Mouse (Mus musculus): ENCODE measurements at regions not wholly inside any gene's neighbourhood (a gene's known extent, or its start where the extent isn't known, plus 50 kb on each side); places are given as distances from the start of the nearest gene placed in this dataset.

GRCm38 (mm10) chr13:97516731-97517130 lies 243.7 kb downstream of the Gm10260 start:
- Histone ChIP-seq H3K4me1 (ENCODE audit: control insufficient read depth, insufficient read depth, low read length) (no peaks in the 10 kb centered on the region), H3K27ac (replicated peaks; ENCODE audit: insufficient read depth, low read depth, low read length) (no peak overlapping the region), H3K4me3 (ENCODE audit: insufficient read depth, low read depth, low read length) (no peak overlapping the region), H3K79me2 (ENCODE audit: control insufficient read depth, insufficient read depth, low read length) (no peaks in the 10 kb centered on the region), H3K27me3 (ENCODE audit: control insufficient read depth, insufficient read depth, low read length) (no peaks in the 10 kb centered on the region), H3K9ac (ENCODE audit: low read depth, low read length) (no peak overlapping the region), H3K36me3 (ENCODE audit: control insufficient read depth, insufficient read depth, low read length) (no peaks in the 10 kb centered on the region)
- 97% methylated on average over 4 of the region's 4 CpGs for WGBS
- no peak for DNase-seq (ENCODE audit: extremely low read depth, low read depth, low spot score)
- TF ChIP-seq CTCF (IDR thresholded peaks at IDR 0.05; ENCODE audit: low read depth, low read length) (no peak), POLR2A (IDR thresholded peaks at IDR 0.05; ENCODE audit: extremely low read depth, insufficient read depth, low read length) (no peak)

- peaks cover 6% of the 10 kb centered on the region; the same call in 1 of the 2 replicates for H3K4me1 ChIP-seq (ENCODE audit: control insufficient read depth, insufficient read depth, low read length)
- H3K9ac ChIP-seq (ENCODE audit: low read depth, low read length), result no peak overlapping the region
- no peak overlapping the region for H3K4me3 ChIP-seq (ENCODE audit: insufficient read depth, low read depth, low read length)
- H3K36me3 ChIP-seq (ENCODE audit: control insufficient read depth, insufficient read depth, low read length), result no peaks in the 10 kb centered on the region
- no peak for DNase-seq (ENCODE audit: extremely low read depth, low read depth, low spot score)
- H3K79me2 ChIP-seq (ENCODE audit: control insufficient read depth, insufficient read depth, low read length), result no peaks in the 10 kb centered on the region
- 78% methylated on average over 21 of the region's 21 CpGs for WGBS
- H3K27me3 ChIP-seq (ENCODE audit: control insufficient read depth, insufficient read depth, low read length), result no peaks in the 10 kb centered on the region
- TF ChIP-seq CTCF (IDR thresholded peaks at IDR 0.05; ENCODE audit: low read depth, low read length) (no peak), POLR2A (IDR thresholded peaks at IDR 0.05; ENCODE audit: extremely low read depth, insufficient read depth, low read length) (no peak)
- no peak overlapping the region for H3K27ac ChIP-seq (replicated peaks; ENCODE audit: insufficient read depth, low read depth, low read length)
Measured at GRCm38 (mm10) chr13:97514421-97515066, 245.9 kb downstream of the Gm10260 start.

GRCm38 (mm10) chr13:97512521-97512920 lies 247.9 kb downstream of the Gm10260 start:
- WGBS, result 84% methylated on average over 4 of the region's 4 CpGs
- H3K4me1 ChIP-seq (ENCODE audit: control insufficient read depth, insufficient read depth, low read length), result peaks cover 6% of the 10 kb centered on the region; the same call in 1 of the 2 replicates
- H3K79me2 ChIP-seq (ENCODE audit: control insufficient read depth, insufficient read depth, low read length), result no peaks in the 10 kb centered on the region
- TF ChIP-seq CTCF (IDR thresholded peaks at IDR 0.05; ENCODE audit: low read depth, low read length), result no peak
- TF ChIP-seq POLR2A (IDR thresholded peaks at IDR 0.05; ENCODE audit: extremely low read depth, insufficient read depth, low read length), result no peak
- no peak for DNase-seq (ENCODE audit: extremely low read depth, low read depth, low spot score)
- no peak overlapping the region for H3K9ac ChIP-seq (ENCODE audit: low read depth, low read length)
- no peak overlapping the region for H3K27ac ChIP-seq (replicated peaks; ENCODE audit: insufficient read depth, low read depth, low read length)
- no peak overlapping the region for H3K4me3 ChIP-seq (ENCODE audit: insufficient read depth, low read depth, low read length)
- no peaks in the 10 kb centered on the region for H3K27me3 ChIP-seq (ENCODE audit: control insufficient read depth, insufficient read depth, low read length)
- H3K36me3 ChIP-seq (ENCODE audit: control insufficient read depth, insufficient read depth, low read length), result no peaks in the 10 kb centered on the region

- peak; percentile 40 for DNase-seq (ENCODE audit: extremely low read depth, low read depth, low spot score)
- Histone ChIP-seq H3K27me3 (ENCODE audit: control insufficient read depth, insufficient read depth, low read length) (no peaks in the 10 kb centered on the region), H3K4me1 (ENCODE audit: control insufficient read depth, insufficient read depth, low read length) (peaks cover 6% of the 10 kb centered on the region; the same call in 1 of the 2 replicates), H3K27ac (replicated peaks; ENCODE audit: insufficient read depth, low read depth, low read length) (no peak overlapping the region), H3K36me3 (ENCODE audit: control insufficient read depth, insufficient read depth, low read length) (no peaks in the 10 kb centered on the region), H3K9ac (ENCODE audit: low read depth, low read length) (no peak overlapping the region), H3K79me2 (ENCODE audit: control insufficient read depth, insufficient read depth, low read length) (no peaks in the 10 kb centered on the region), H3K4me3 (ENCODE audit: insufficient read depth, low read depth, low read length) (no peak overlapping the region)
- WGBS, result 15% methylated on average over 10 of the region's 10 CpGs
- TF ChIP-seq CTCF (IDR thresholded peaks at IDR 0.05; ENCODE audit: low read depth, low read length) (no peak), POLR2A (IDR thresholded peaks at IDR 0.05; ENCODE audit: extremely low read depth, insufficient read depth, low read length) (no peak)
Measured at GRCm38 (mm10) chr13:97510431-97511261, 249.8 kb downstream of the Gm10260 start.

- Histone ChIP-seq H3K4me3 (ENCODE audit: insufficient read depth, low read depth, low read length) (no peak overlapping the region), H3K9ac (ENCODE audit: low read depth, low read length) (no peak overlapping the region), H3K27ac (replicated peaks; ENCODE audit: insufficient read depth, low read depth, low read length) (no peak overlapping the region), H3K4me1 (ENCODE audit: control insufficient read depth, insufficient read depth, low read length) (no peaks in the 10 kb centered on the region), H3K36me3 (ENCODE audit: control insufficient read depth, insufficient read depth, low read length) (no peaks in the 10 kb centered on the region), H3K27me3 (ENCODE audit: control insufficient read depth, insufficient read depth, low read length) (no peaks in the 10 kb centered on the region), H3K79me2 (ENCODE audit: control insufficient read depth, insufficient read depth, low read length) (no peaks in the 10 kb centered on the region)
- TF ChIP-seq POLR2A (IDR thresholded peaks at IDR 0.05; ENCODE audit: extremely low read depth, insufficient read depth, low read length) (no peak), CTCF (IDR thresholded peaks at IDR 0.05; ENCODE audit: low read depth, low read length) (no peak)
- DNase-seq (ENCODE audit: extremely low read depth, low read depth, low spot score), result no peak
- 94% methylated on average over 5 of the region's 5 CpGs for WGBS
Measured at GRCm38 (mm10) chr13:97504949-97505348, 255.5 kb downstream of the Gm10260 start.

All from liver, adult 2 months (tissue).